Mouse (Mus musculus) small intestine, adult 2 months (tissue): Measurements from ENCODE around the gene Ptpre.

Experiments used
- CTCF ChIP-seq: fragments of 200-500 bp; IDR thresholded peaks from 2 replicates; pipeline ENCODE4 v1.5.1; 2012; ENCODE audit warnings: low read depth, mild to moderate bottlenecking, control low read depth, inconsistent platforms, low read length, moderate library complexity, mixed read lengths; ENCODE audit not compliant: insufficient replicate concordance, insufficient read length; ENCODE audit errors: extremely low read depth
- POLR2A ChIP-seq: fragments of 200-500 bp; IDR thresholded peaks from 2 replicates; pipeline ENCODE4 v1.6.1; 2012; ENCODE audit warnings: low read depth, mild to moderate bottlenecking, control low read depth, inconsistent platforms, low read length, moderate library complexity

DNA sequence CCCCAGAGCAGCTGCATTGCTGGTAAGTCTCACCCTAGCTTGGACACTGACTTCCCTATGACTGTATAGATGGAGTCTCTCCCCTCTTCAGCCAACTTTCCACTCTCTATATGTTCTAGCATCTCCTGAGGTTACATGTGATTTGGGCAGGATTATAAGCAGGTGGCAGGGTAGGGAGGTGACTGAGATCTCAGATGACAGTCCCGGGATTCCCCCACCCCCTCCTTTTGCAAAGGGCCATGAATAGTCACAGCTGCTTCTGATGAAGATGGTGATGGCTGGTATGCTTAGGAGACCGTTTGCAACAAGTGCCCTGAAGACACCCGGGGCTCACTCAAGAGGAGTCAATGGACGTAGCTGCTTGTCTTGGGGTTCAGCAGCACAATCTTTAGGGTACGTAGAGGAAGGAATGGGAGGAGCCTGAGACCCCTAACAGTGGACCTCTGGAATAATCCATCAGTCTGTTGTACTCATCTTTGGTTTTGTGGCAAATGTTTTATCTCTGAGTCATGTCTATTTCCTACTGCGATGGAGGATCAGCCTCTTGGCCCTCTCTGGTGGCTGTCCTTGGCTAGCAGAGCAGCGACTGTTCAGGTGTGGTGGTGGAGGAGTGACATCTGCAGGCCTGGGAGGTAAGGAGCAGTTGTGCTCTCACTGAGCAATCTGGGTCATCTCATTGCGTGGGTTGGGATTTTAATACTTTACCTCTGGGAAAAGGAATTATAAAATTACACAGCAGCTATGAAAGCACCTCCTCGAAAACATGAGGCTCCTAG lies 47.4 kb upstream of the Ptpre start:
- TF ChIP-seq POLR2A, result no peak
- TF ChIP-seq CTCF, result no peak
